Mouse (Mus musculus) adrenal gland, postnatal 10 days (tissue): Measurements from ENCODE around the gene Thy1. TPM values are rescaled to one million over a fixed set of nuclear protein-coding genes. Genes with fewer than 3 reads are reported as not detected.

Experiments used
- DNase-seq: peaks from one replicate; pipeline ENCODE4 v3.0.0; 2021; ENCODE audit warnings: mixed read lengths
- long read RNA-seq, 2 experiments: library from polyadenylated mRNA; stranded (forward); transcript quantifications; one replicate each; pipeline ENCODE4 v2.0.0; 2021
- total RNA-seq, 2 experiments: library from RNA; stranded (reverse); gene quantifications; 2 replicates each; pipeline ENCODE4 v1.2.3; 2021

Thy1 gene
- total RNA-seq, result 10 to 100 TPM; 44.2 to 44.9 TPM
- long read RNA-seq, experiment 1, partial matches to known transcripts, result 0 of 11 reads
- long read RNA-seq, experiment 1, other reads (novel, unspliced or antisense), result 11 of 11 reads
- long read RNA-seq, experiment 2, partial matches to known transcripts, result 0 of 5 reads
- long read RNA-seq, experiment 2, other reads (novel, unspliced or antisense), result 4 of 5 reads

DNA sequence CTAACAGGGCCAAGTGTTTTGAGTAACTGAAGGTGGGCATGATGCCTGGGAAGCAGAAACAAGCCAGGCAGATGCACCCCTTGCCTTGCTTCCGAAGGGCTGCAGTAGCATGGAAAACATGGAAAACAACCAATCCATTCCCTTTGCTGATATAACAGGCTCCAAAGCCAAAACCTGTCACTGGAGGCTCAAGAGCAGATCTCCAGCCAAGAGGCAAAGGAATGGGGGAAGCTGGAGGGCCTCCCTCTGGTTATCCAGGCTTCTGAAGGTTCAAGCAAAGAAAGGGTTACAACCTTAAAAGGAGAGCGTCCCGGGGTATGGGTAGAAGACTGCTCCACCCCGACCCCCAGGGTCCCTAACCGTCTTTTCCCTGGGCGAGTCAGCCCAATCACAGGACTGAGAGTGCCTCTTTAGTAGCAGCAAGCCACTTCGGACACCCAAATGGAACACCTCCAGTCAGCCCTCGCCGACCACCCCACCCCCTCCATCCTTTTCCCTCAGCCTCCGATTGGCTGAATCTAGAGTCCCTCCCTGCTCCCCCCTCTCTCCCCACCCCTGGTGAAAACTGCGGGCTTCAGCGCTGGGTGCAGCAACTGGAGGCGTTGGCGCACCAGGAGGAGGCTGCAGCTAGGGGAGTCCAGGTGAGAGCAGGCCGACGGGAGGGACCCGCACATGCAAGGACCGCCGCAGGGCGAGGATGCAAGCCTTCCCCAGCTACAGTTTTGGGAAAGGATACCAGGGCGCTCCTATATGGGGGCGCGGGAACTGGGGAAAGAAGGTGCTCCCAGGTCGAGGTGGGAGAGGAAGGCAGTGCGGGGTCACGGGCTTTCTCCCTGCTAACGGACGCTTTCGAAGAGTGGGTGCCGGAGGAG is at the start of gene Thy1:
TSS of gene Thy1 (plus strand) at position 549 of the 872 bp plus-strand sequence.
- DNase-seq, result peak; percentile 50

DNA sequence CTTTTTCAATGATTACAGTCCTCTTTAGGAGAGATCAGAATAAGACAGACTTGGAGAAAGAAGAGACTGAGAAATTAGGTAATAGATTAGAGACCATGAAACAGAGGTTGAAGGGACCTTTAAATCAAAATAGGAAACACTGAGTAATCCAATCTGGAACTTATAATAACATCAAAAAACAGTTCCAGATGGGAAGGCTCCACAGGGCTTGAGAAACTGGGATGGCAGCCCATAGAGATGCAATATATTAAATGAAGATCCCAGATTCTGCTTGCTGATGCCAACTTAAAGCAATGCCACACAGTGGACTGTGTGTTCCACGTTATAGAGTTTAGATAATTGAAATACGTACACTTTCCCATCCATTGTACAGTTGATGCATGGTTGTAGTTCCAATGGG is 45.5 kb upstream of the Thy1 start:
- DNase-seq, result no peak

DNA sequence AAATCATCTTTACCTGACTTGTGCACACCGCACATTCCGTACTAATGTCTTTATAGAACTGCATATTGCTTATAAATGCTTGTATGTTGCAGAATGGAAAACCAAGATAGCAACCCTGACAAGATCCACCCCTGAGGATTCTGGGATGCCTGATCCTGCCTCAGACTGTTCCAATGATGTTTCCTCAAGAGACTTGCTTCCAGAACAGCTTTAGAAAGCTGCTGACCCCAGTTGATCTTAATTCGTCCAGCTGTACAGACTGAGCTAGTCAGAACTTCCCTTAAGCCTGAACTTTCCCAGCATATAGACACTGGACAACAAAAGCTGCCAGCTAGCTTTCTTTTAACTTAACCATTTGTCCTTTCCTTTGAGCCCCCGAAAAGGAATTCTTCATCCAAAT is 44.3 kb upstream of the Thy1 start:
- no peak for DNase-seq

DNA sequence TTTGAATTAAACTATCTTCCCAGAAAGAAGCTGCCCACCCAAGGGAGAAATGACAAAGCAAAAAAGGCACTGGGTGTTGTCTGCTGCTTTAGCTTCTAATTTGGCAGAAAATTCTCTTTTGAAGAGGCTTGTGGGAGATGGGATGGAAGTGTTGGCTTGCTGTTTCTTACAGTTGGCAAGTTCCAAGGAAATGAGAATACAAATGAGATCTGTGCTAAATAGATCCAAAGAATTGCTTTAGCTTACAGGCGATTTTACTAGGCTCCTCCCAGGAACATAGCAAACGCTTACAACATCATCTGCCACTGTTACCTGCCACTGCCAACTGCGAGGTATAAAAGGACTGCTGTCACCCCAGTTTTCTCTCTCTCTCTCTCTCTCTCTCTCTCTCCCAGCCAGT is 38.8 kb upstream of the Thy1 start:
- no peak for DNase-seq

DNA sequence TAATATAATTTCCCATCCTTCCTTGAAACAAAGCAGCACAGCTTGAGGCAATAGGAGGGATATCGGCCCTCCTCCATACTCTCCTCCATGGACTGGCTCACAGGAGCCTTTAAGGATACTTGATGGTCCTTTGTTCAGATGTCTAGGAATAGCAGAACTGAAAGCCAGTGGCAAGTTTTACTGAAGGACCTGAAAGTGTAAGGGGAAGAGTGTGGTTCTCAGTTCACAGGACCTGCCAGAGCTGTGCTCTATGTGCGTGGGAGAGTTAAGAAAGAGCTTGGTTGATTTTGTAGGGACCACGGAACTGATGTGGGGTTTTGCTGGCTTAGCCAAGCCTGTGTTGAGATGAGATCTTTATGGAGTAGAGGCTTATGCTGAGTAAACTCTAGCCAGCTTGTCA is 37.9 kb upstream of the Thy1 start:
- DNase-seq, result no peak

DNA sequence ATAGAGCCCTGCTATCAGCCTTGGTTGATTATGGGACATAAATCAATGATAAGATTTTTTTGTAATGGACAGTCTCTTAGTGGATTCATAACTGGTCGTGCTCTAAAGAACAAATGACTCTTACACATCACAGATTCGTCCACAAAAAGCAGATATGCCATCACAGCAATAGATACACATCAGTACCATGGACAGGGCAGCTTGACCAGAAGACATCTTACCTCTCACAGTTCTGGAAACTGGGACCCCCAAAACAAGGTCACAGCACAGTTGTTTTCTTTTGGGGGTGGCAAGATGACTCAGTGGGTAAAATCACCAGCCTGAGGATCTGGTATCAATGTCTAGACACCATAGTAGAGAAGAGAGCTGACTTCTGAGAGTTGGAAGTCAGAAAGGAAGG is 35.9 kb upstream of the Thy1 start:
- no peak for DNase-seq

DNA sequence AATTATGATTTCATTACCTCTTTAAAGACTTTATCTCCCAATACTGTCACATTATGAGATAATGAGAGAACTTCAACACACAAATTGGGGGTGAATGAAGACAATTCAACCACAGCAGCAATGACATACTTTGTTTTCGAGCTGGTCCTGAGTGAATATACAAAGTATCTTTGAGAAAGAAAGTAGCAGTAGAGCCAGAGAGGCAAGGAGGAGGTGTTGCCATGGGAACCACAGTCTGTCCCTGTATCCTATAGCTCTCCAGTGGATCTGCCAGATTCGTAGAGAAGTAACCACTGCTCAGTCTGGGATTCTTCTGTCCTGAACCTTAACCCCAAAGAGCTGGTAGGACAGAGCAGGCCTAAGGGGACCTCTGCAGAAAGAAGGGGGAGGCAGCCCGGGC is 35.2 kb upstream of the Thy1 start:
- DNase-seq, result no peak

DNA sequence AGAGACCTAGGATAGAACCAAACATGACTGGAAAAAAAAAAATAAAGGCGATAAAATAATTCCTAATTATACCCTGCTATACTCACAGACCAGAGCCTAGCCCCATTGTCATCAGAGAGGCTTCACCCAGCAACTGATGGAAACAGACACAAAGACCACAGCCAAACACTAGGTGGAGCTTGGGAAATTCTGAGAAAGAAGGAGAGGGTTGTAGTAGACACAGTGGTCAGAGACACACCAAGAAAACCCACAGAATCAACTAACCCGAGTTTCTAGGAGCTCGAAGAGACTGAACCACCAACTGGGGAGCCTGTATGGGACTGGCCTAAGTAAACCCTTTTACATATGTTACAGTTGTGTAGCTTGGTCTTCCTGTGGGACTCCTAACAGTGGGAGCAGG is 32.3 kb upstream of the Thy1 start:
- no peak for DNase-seq

DNA sequence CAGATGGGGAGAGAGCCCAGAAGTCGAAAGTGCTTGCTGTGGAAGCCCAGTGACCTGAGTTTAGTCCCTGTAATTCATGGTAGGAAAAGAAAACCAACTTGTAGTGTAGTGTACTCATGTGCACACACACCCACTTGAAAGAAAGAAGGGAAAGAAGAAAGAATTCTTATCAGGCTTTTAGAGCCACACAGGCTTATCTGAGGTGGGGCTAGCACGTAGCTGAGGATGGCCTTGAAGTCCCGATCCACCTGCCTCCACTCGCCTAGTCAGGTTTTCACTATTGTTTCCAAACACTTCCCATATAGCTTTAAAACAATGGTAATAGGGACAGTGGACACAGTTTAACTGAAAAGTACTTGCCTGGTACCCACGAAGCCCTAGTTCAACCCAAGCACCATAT is 31.5 kb upstream of the Thy1 start:
- DNase-seq, result no peak

DNA sequence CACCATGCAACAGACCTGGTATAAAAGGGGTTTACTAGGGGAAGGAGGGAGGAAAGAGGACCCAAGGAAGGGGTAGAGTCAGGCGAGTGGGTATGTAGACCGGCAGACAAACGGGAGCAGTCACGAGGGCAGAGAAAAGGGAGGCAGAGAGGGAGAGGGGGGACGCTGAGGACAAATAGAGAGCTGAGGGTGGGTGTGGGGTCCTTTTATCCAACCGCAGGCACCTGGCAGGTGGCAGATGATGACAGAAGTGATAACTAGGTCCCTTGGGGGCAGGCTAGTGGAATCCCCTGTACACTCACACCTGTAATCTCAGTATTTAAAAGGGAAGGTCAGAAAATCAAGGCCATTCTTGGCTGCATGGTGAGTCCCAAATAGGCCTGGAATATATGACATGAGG is 31.0 kb upstream of the Thy1 start:
- no peak for DNase-seq

DNA sequence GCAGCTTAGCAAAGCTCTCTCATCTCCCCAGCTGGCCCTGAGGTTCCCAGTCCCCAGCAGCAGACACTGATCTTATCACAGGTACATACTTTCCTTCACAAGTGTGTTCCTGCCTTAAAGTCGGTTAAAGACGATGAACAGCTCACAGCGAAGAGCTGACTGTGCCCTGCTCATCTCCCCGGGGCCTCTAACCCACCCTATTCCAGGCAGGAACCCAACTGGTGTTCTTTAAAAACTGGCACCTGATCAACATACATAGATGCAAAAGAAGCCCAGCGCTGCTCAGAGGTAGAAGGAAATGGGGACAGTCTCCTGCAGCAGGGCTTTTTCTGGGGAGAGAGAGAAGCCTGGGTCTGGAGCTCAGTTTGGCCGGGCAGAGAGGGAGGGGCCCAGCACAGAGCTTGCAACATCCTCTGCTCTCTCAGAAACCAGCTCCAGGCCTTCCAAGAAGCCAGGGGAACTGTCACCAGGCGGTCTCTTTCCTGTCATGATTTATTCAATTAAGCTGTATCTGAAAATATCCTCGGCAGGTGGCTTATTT is 30.4 kb upstream of the Thy1 start:
- DNase-seq, result peak; percentile 60

DNA sequence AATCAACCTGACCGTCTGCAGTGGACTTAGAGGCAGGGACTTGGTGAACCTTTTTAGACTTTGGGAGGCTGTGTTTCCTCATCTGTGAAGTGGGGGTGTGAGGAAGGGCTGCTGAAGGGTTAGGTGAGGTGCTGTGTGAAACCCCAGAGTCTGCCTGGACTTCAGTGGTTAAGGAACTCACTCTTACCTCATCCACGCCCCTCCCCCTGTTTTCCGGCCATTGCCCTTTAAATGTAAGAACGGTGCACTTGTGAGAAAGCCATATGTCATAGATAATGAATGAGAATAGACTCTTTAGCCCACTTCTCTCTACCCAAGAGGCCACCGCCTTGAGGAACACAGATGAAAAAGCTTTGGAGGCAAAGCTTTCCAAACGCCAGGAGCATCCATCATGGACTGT is 29.4 kb upstream of the Thy1 start:
- DNase-seq, result no peak

DNA sequence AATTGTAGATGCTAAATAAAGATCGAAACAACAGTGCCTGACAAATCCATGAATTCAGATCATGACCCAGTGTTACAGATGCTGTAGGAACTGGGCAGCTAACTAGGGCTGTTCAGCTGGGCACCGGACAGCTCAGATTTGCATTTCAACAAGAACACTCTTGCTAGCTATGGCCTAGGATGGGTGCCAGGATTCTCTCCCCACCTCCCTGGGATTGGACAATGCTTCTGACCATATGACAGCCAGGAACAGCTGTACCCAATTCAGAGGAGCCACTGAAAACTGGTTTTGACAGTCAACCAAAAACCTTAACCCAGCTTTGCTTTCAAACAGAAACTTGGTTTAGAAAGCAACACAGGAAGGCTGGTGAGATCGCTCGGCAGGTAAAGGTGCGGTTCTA is 26.9 kb upstream of the Thy1 start:
- DNase-seq, result no peak

DNA sequence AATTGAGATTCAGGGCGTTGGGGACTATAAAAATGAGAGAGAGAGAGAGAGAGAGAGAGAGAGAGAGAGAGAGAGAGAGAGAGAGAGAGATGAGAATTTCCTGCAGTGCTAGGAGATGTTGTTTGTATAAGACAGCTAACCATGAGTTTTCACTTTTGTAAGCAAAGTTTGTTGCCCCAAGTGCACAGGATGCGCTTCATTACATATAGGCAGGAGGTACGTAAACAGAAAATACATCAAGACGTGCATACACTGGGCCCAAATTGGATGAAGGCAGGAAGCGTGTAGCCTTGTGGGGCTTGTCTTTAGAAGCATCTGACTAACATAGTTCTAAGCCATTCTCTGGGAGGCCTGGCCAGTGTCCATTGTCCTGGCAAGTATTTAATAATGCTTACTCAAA is 25.3 kb upstream of the Thy1 start:
- no peak for DNase-seq

DNA sequence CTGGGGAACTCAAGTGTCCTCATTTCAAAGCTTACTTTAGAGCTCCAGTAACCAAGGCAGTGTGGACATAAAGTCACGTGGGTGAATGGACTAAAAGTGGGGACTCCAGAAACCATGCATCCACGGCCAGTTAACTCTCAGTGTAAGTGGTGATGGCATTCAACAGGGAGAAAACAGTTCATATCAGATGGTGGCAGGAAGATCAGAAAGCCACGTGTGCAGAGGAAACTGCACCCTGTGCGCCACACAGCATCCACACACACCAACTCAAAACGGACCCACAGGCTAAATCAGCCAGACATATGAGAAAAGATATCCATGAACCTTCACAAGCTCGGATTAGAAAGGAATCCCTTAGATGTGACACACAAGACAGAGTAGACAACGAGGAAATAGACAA is 23.2 kb upstream of the Thy1 start:
- no peak for DNase-seq

DNA sequence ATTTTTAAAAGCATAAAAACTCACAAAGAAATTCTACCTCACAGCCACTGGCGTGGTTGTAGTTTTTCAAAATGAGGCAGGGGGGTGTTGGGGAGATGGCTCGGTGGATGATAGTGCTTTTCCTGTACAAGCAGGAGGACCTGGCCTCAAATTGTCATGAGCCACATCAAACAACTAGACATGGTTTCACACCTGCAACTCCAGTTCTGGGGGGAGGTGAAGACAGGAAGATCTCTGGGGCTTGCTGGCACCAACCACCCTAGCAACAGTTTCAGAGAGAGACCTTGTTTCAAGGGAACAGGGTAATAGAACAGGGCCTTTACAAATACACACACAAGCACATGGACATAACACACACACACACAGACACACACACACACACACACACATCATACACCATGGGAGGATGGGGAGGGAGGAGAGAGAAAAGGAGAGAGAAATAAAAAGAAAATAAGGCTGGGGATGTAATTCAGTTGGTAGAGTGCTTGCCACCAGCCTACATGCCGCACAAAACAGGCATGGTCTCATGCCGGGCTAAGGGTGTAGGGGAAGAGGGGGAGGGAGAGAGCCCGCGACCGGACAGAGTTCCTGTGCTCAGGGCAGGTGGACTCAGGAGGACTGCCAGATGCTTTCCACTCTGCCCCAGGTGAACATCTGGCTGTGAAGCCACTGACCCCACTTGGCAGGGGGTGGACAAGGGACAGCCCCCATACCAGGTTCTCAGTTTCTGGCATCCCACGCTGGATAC is 20.9 kb upstream of the Thy1 start:
- DNase-seq, result no peak

DNA sequence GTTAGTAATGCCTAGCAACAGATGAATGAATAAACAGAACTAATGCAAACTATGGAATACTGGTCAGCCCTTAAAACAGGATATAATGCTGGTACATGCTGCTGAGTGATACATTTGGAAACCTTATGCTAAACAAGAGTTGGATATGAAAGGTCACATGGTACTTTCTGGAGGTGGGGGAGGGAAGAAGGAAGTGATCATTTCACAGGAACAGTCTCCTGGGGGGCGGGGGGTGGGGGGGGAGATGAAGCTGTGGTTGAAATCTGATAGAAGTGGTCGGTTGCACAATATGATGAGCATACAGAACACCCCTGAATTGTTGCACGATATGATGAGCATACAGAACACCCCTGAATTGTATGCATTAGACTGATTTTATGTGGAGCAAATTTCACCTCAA is 19.1 kb upstream of the Thy1 start:
- no peak for DNase-seq

DNA sequence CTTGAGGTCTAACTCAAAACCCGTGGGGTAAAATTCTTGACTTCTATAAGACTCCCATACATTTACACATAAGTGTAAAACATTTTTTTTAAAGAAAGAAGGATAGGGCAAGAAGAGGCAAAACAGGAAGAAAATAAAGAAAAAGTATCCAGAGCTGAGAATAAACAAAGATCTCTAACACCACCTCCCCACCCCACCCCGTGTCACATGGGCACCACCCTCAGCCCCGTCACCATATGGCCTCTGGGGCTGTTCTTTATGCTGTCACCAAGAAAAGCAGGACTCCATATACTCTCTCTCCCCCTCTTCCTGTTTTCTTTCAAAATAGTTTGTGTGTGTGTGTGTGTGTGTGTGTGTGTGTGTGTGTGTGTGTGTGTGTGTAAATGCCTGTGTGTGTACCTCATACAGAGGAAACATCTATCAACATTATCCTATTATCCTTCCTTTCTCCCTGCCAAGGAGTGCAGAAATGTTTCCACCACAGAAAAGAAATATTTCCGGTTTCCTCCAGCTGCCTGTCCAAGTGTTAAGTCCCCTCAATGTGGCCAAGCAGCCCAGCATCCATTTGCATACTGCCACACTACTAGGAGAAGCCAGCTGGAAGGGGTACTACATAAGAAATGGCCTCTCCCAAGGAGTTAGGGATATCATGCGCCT is 13.5 kb upstream of the Thy1 start:
- DNase-seq, result no peak

DNA sequence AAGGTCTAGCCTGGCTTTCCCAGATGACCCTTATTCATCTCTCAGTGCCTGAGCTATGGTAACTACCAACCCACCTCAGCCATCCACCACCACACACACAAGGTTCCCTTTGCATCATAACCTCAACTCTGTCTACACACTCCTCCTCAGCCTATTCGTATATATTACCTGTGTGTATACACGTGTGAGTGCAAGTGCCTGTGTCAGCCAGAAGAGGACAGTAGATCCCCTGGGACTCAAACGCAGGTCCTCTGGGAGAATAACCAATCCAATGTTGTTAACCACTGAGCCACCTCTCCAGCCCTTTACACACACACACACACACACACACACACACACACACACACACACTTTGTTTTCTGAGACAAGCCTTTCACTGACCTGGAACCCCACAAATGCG is 12.5 kb upstream of the Thy1 start:
- no peak for DNase-seq

DNA sequence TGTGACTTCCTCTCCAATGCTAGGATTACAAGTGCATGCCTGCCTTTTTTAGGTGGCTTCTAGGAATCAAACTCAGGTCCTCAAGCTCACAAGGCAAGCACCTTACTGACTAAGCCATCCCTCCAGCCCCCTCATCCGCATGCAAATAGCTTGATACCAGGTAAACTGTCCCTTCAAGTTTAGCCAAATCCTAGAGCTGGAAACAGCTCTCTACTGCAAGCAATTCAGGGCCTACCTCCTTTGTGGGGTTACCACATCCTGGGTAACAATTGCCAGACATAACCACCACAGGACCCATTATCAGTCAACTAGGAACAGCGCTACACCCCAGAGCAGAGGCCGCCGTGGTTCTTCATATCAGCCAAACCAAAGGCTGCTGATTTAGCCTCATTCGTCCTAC is 12.1 kb upstream of the Thy1 start:
- DNase-seq, result no peak

DNA sequence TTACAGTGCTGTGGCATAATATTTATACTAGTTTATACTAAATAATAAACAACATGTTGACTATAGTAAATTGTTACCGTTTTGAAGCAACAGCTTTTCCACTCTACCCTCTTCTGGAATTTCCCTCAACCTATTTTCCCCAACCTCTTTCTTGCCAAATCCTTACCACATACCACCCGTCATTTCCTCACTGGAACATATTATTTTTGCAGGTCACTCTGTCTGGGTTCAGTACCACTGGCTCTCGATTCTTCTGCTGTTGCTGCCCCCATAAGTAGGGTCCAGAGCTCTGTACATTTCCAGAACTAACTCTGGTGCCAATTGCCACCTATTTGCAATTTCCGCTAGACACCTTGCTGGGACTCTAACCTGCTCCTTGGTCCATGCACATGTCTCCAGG is 11.2 kb upstream of the Thy1 start:
- no peak for DNase-seq

DNA sequence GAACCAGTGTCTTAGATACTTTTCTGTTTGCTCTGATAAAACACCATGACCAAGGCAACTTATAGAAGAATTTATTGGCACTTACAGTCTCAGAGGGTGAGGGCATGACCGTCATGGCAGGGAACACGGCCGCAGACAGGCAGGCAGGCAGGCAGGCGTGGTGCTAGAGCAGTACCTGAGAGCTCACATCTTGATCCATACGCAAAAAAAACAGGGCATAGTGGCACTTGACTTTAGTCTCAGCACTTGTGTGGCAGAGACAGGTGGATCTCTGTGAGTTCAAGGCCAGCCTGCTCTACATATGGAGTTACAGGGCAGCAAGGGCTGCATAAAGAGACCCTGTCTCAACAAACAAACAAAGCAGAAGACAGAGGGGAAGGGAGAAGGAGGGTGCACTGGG is 9.9 kb upstream of the Thy1 start:
- DNase-seq, result no peak
